In the genomic region with DNA sequence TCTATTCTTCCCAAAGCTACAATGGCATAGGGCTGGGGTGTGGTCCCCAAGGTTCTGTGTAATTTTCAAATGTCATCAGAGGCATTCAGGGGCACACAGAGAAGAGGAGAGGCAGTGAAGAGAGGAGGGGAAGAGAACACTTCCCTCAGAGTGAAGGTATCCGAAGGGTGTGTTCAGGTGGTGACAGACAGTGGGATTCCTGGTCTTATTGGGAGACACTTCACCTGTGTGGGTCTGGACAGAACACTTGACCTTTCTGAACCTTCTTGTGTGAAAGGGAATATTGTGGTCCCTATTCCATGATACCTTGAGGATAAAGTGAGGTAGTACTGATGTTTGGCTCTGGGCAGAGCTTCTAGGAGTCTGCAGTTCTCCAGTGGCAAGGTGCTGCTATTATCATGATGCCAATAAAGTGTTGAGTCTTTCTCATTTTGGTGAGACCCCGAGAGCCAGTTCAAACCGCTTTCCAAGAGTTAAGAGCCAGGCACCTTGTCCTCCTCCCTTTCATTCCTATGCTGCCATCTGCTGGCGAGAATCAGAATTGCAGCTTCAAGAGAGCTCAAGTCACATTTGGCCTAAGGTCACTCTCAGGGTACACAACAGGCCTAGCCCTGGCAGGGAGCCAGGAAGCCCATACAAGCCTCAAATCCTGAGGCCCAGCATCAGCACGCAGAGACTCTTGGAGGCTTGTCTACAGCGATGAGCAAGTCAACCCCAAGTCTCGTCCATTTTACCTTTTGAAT, we compare ENCODE assay signal across 8 mouse cellular contexts. TPM values are rescaled to one million over a fixed set of nuclear protein-coding genes. Genes with fewer than 3 reads are reported as not detected.
DNase-seq lines count a peak whose midpoint lies in the region; ATAC-seq lines count a peak whose summit lies in the region.

No protein-coding gene starts in this region.

- 21% methylated on average over 7 of the region's 7 CpGs for WGBS in hindbrain, embryonic 13.5 days

- no peak overlapping the region for H3K27ac ChIP-seq in hindbrain, embryonic 13.5 days

- DNase-seq in NIH3T3 (ENCODE audit: low read depth), result peak; percentile 80
- DNase-seq in cerebellum, adult 9-10 months, result peak; percentile 94
- peak; percentile 55 to 82 for DNase-seq in frontal cortex, postnatal 10 days (ENCODE audit: low spot score in 2 of 2)
- DNase-seq in layer of hippocampus, postnatal 10 days (ENCODE audit: low spot score in 2 of 2), result peak; percentile 92 to 95
- peak; percentile 91 for DNase-seq in lung, postnatal 36 days
- DNase-seq in right cerebral cortex, adult 18-20 months, result peak; percentile 78
- peak; percentile 71 for DNase-seq in urinary bladder, adult 2 months (ENCODE audit: low spot score)

- H3K36me3 ChIP-seq in hindbrain, embryonic 13.5 days, result no peaks in the 10 kb centered on the region

- peak; percentile 76 for ATAC-seq in hindbrain, embryonic 13.5 days (ENCODE audit: low FRiP score)

- H3K4me2 ChIP-seq in hindbrain, embryonic 13.5 days, result no peak overlapping the region

- H3K9ac ChIP-seq in hindbrain, embryonic 13.5 days, result no peak overlapping the region

- no peaks in the 10 kb centered on the region for H3K9me3 ChIP-seq in hindbrain, embryonic 13.5 days

- H3K27me3 ChIP-seq in hindbrain, embryonic 13.5 days, result 0 out of 2 replicates have a peak, but pooled peaks cover 3% of the 10 kb centered on the region

- no peak overlapping the region for H3K4me3 ChIP-seq in hindbrain, embryonic 13.5 days

- H3K4me1 ChIP-seq in hindbrain, embryonic 13.5 days (replicated peaks), result no peaks in the 10 kb centered on the region

RNA-seq across cellular contexts. Expression of gene Fam107a, which starts 28.6 kb away (rescaled TPM):
- polyA plus RNA-seq in hindbrain, embryonic 13.5 days (2015; fragmentation: Nextera tagmentation; extraction: Ambion mirVana), result 0.17 and 0.34 TPM in 2 replicates
- 100 to 1,000 TPM in 1 of 2 experiments, 10 to 100 TPM in 1; 80.4 to 105 TPM for total RNA-seq in layer of hippocampus, postnatal 10 days (2021)
- polyA plus RNA-seq in urinary bladder, adult 2 months (2012; rRNA removed), result 1.5 and 1.8 TPM in 2 replicates

RNA-seq across cellular contexts. Expression of gene Oit1, which starts 32.1 kb away (rescaled TPM):
- polyA plus RNA-seq in hindbrain, embryonic 13.5 days (2015; fragmentation: Nextera tagmentation; extraction: Ambion mirVana), result 0.13 TPM in 1 of 2 replicates, not detected in the other
- not detected for total RNA-seq in layer of hippocampus, postnatal 10 days (2021)
- 43.9 and 48.4 TPM in 2 replicates for polyA plus RNA-seq in urinary bladder, adult 2 months (2012; rRNA removed)

Comparison
In these comparisons a context has a peak if more than half of its experiments do, and no peak if none do; other contexts are left out.
1. RNA of gene Oit1, which starts 32.1 kb away (polyA plus RNA-seq): 43.9 to 48.4 TPM in urinary bladder, adult 2 months; 0.13 TPM in hindbrain, embryonic 13.5 days; every median in the first group is over 10 times any median in the second.
2. Peak in every context shown above with its lines, with median percentiles within 50 percentile points of each other: DNase-seq.